8 mouse cellular contexts compared by ENCODE assay signal in the genomic region with DNA sequence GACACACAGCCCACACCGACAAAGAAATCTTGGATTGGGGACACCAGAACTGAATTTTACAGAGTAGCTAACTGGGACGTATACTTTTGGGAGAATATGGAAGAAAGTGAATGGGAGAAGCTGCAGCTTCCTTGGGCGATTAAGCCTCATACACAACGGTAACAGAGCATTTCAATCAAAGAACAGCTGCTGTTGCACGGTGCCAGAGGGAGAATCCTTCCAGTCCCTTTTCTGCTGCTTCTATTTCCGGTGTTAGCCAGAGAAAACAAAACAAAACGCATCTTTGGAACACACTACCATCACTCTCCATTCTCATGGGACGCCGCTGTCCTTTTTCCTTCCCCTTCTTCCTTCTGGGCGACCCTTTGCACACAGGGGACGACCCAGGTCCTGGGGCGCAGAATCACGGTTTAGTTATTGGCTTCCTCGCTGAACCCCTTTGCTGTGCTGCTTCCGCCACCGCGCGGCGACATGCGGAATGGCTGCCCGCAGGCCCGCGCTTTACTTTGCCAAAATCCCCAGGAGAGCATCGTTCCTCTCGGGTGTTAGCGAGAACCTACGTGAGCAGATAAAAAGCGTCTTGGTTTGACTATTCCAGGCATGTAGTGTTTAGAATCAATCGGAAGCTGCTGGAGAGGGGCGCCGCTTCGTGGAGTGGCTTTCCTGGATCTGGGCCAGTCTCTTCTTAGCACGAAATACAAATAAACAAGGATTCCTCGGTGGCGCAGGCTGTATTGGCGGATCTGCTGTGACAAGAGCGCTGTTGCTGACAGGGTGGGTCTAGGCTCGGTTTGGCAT.
DNase-seq lines count a peak whose midpoint lies in the region; ATAC-seq and TF ChIP-seq lines count a peak whose summit lies in the region.

No protein-coding gene starts in this region.

- WGBS in hindbrain, embryonic 10.5 days: 5% methylated on average over 38 of the region's 38 CpGs
- WGBS in lung, embryonic 14.5 days: 3% methylated on average over 38 of the region's 38 CpGs
- WGBS in olfactory bulb, adult 2 months: 3% methylated on average over 38 of the region's 38 CpGs

- no peak for DNase-seq in Patski (ENCODE audit: low read depth, low spot score)
- DNase-seq in cerebellum, adult 9-10 months: peak; percentile 82
- DNase-seq in frontal cortex, adult 2 months (ENCODE audit: extremely low spot score in 1 of 2, low spot score in 1 of 2): peak; percentile 61 to 93
- peak; percentile 88 for DNase-seq in hindbrain, embryonic 10.5 days (ENCODE audit: low spot score)
- DNase-seq in layer of hippocampus, adult 9-10 months (ENCODE audit: low spot score): peak; percentile 90
- DNase-seq in lung, embryonic 14.5 days: peak; percentile 93
- peak; percentile 53 for DNase-seq in thymus, postnatal 25 days

- CTCF ChIA-PET in Patski (lab: Charles Lee): interaction anchor here (0.7 to 1.9 kb wide), 7 partner anchors 8 to 1105 kb away, joined by 3 to 6 read pairs (median 3); no protein-coding TSS in a partner anchor

- TF ChIP-seq CTCF in Patski (IDR thresholded peaks at IDR 0.05): peak; percentile 99
- TF ChIP-seq CTCF in lung, embryonic 14.5 days (IDR thresholded peaks at IDR 0.05; ENCODE audit: low read depth): peak; percentile 98
- peak; percentile 97 for TF ChIP-seq CTCF in olfactory bulb, adult 2 months (IDR thresholded peaks at IDR 0.05; ENCODE audit: insufficient read depth, low read depth, low read length)

- peaks cover 19% of the 10 kb centered on the region for H3K4me1 ChIP-seq in hindbrain, embryonic 10.5 days (replicated peaks)
- no peaks in the 10 kb centered on the region; the same call in 1 of the 2 replicates for H3K4me1 ChIP-seq in lung, embryonic 14.5 days (ENCODE audit: insufficient read depth)
- peaks cover 8% of the 10 kb centered on the region for H3K4me1 ChIP-seq in olfactory bulb, adult 2 months (ENCODE audit: control insufficient read depth, insufficient read depth, low read length)

- peak; percentile 90 for ATAC-seq in Patski
- peak; percentile 87 for ATAC-seq in lung, embryonic 14.5 days (ENCODE audit: insufficient read depth)

- H3K27me3 ChIP-seq in Patski: no peaks in the 10 kb centered on the region
- peaks cover 5% of the 10 kb centered on the region; the same call in 1 of the 2 replicates for H3K27me3 ChIP-seq in hindbrain, embryonic 10.5 days (ENCODE audit: insufficient read depth, poor library complexity, severe bottlenecking)
- no peaks in the 10 kb centered on the region for H3K27me3 ChIP-seq in lung, embryonic 14.5 days (ENCODE audit: insufficient read depth, low read length)

- peak overlapping the region; percentile 43 for H3K9ac ChIP-seq in lung, embryonic 14.5 days

- no peaks in the 10 kb centered on the region for H3K36me3 ChIP-seq in hindbrain, embryonic 10.5 days
- no peaks in the 10 kb centered on the region for H3K36me3 ChIP-seq in lung, embryonic 14.5 days (ENCODE audit: insufficient read depth)

- H3K9me3 ChIP-seq in hindbrain, embryonic 10.5 days: no peaks in the 10 kb centered on the region
- no peaks in the 10 kb centered on the region for H3K9me3 ChIP-seq in lung, embryonic 14.5 days (ENCODE audit: low read depth, low read length)

- POLR2A ChIA-PET in Patski (lab: Charles Lee): interaction anchor here (0.7 kb wide), 1 partner anchor 91 kb away, joined by 3 read pairs; no protein-coding TSS in a partner anchor

- peak overlapping the region; percentile 53 for H3K4me3 ChIP-seq in hindbrain, embryonic 10.5 days
- H3K4me3 ChIP-seq in lung, embryonic 14.5 days (ENCODE audit: low read depth, low read length): peak overlapping the region; percentile 34
- H3K4me3 ChIP-seq in olfactory bulb, adult 2 months (ENCODE audit: insufficient read depth, low read depth, low read length): peak overlapping the region; percentile 42

- TF ChIP-seq POLR2A in olfactory bulb, adult 2 months (IDR thresholded peaks at IDR 0.05; ENCODE audit: insufficient read depth, low read depth, low read length): no peak

- peak overlapping the region; percentile 87 for H3K27ac ChIP-seq in hindbrain, embryonic 10.5 days
- H3K27ac ChIP-seq in lung, embryonic 14.5 days (ENCODE audit: low read depth): peak overlapping the region; percentile 14; the same call in 1 of the 2 replicates
- H3K27ac ChIP-seq in olfactory bulb, adult 2 months (ENCODE audit: insufficient read depth, low read depth, low read length): peak overlapping the region; percentile 56

- in situ Hi-C loops in Patski (cut with MboI; ENCODE audit: low pct_unique_long_range_greater_than_20kb): loop anchor here (5.0 kb wide), 2 partner anchors 297 to 1087 kb away; a partner anchor contains a TSS

- peak overlapping the region; percentile 66 for H3K4me2 ChIP-seq in lung, embryonic 14.5 days

Comparison
In these comparisons a context has a peak if more than half of its experiments do, and no peak if none do; other contexts are left out.
1. H3K27ac ChIP-seq: peak in every context shown above with its lines; median percentile 87 in hindbrain, embryonic 10.5 days; 56 in olfactory bulb, adult 2 months; 14 in lung, embryonic 14.5 days.